Mouse (Mus musculus) liver, embryonic 14.5 days (tissue): ENCODE measurements around the gene Gdpd5.

Source experiments
- CTCF ChIP-seq: IDR thresholded peaks from 2 replicates; pipeline ENCODE4 v1.5.1; 2016; ENCODE audit warnings: antibody characterized with exemption, low read depth, control low read depth
- EP300 ChIP-seq: IDR thresholded peaks from 2 replicates; pipeline ENCODE4 v1.6.1; 2016; ENCODE audit warnings: antibody characterized with exemption, low read depth

DNA sequence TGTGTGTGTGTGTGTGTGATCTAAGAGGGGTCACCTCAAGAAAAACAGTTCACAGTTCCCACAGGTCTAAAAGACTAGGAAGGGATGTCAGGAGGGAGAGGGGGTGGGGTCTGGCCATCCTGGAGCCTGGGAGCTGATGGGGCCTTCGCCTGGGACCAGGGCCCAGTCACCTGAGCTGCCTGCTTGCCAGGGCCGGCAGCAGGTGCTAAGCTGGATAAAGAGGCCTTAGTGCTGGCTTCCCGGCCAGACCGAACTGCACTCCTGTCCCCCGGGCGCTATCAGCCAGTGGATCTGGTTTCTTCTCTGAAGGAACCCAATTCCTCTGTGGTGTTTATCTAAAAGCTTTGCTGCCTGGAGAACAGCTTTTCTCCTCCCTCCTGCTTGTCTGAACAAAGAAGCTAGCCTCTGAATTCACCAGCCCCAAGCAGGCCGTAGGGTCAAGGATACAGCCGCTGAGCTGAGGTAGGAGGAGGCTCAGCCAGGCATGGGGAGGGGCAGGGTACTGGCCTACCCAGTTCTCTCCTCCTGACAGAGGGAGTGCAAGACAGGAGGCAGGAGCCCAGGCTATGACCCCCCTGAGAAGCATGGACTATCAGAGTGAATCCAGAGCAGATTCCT is 43.4 kb downstream of the Gdpd5 start:
- no peak for TF ChIP-seq EP300
- TF ChIP-seq CTCF: no peak
